Mouse (Mus musculus): Measurements from ENCODE around the gene Triap1. TPM values are rescaled to one million over a fixed set of nuclear protein-coding genes. Genes with fewer than 3 reads are reported as not detected.
A peak's percentile ranks its signal among the peaks of the same experiment; 100 is the strongest.

Triap1 gene
- total and polyA plus RNA-seq, 3 experiments = 59.2 to 63.2 TPM; not detected in 1

GRCm38 (mm10) chr5:115326875-115327609 lies 14.0 kb upstream of the Triap1 start, which contains the start of gene Srsf9:
Srsf9 (plus strand) TSS chr5:115327177.
- no peak for TF ChIP-seq BHLHE40 (IDR thresholded peaks at IDR 0.05; ENCODE audit: borderline replicate concordance, low read depth, low read length)
- TF ChIP-seq TAL1 (IDR thresholded peaks at IDR 0.05; ENCODE audit: low read length) = no peak
- TF ChIP-seq ZC3H11A (IDR thresholded peaks at IDR 0.05; ENCODE audit: low read depth, low read length) = no peak
- TF ChIP-seq ETS1 (IDR thresholded peaks at IDR 0.05; ENCODE audit: low read depth, low read length) = peak; percentile 41; the same call in 1 of the 2 replicates
- no peak for TF ChIP-seq SMC3 (IDR thresholded peaks at IDR 0.05; ENCODE audit: low read depth, low read length)
- no peak for TF ChIP-seq JUND (IDR thresholded peaks at IDR 0.05; ENCODE audit: low read depth, low read length)
- TF ChIP-seq ELF1 (IDR thresholded peaks at IDR 0.05; ENCODE audit: low read depth, low read length) = peak; percentile 81
- no peak for TF ChIP-seq MEF2A (IDR thresholded peaks at IDR 0.05; ENCODE audit: extremely low read depth, insufficient replicate concordance, low read depth, low read length, poor library complexity, severe bottlenecking)
- no peak for TF ChIP-seq POLR2AphosphoS5 (IDR thresholded peaks at IDR 0.05; ENCODE audit: borderline replicate concordance, low read depth, low read length)
- TF ChIP-seq CHD2 (IDR thresholded peaks at IDR 0.05; ENCODE audit: low read length) = no peak
- no peak for TF ChIP-seq RCOR1 (IDR thresholded peaks at IDR 0.05; ENCODE audit: low read depth, low read length)
- no peak for TF ChIP-seq MYC (IDR thresholded peaks at IDR 0.05; ENCODE audit: low read depth, low read length)
- peak; percentile 13; the same call in 1 of the 2 replicates for TF ChIP-seq USF1 (IDR thresholded peaks at IDR 0.05; ENCODE audit: low read depth, low read length)
- no peak for TF ChIP-seq ZNF384 (IDR thresholded peaks at IDR 0.05; ENCODE audit: low read depth, low read length)
- TF ChIP-seq ZMIZ1 (IDR thresholded peaks at IDR 0.05; ENCODE audit: low read depth, low read length) = peak; percentile 62
- TF ChIP-seq NELFE (IDR thresholded peaks at IDR 0.05; ENCODE audit: low read depth, low read length) = peak; percentile 57; the same call in 1 of the 2 replicates
- TF ChIP-seq UBTF (IDR thresholded peaks at IDR 0.05; ENCODE audit: borderline replicate concordance, insufficient read depth, low read depth, low read length) = no peak
- TF ChIP-seq NRF1 (IDR thresholded peaks at IDR 0.05; ENCODE audit: insufficient read depth, low read depth, low read length, poor library complexity, severe bottlenecking) = peak; percentile 94
- peak; percentile 62 for TF ChIP-seq SIN3A (IDR thresholded peaks at IDR 0.05; ENCODE audit: low read length)
- no peak for TF ChIP-seq EP300 (IDR thresholded peaks at IDR 0.05; ENCODE audit: low read depth in 1 of 2, low read length in 2 of 2)
- no peak for TF ChIP-seq CHD1 (IDR thresholded peaks at IDR 0.05; ENCODE audit: low read depth, low read length)
- TF ChIP-seq MAX (IDR thresholded peaks at IDR 0.05; ENCODE audit: low read length) = 0 out of 2 replicates have a peak, but pooled peaks have one; percentile 21
- no peak for TF ChIP-seq USF2 (IDR thresholded peaks at IDR 0.05; ENCODE audit: borderline replicate concordance in 1 of 2, insufficient read depth in 1 of 2, low read depth in 1 of 2, low read length in 2 of 2)
- TF ChIP-seq POLR2A (IDR thresholded peaks at IDR 0.05; ENCODE audit: control insufficient read depth in 1 of 2, insufficient read depth in 1 of 2, low read depth in 1 of 2, low read length in 2 of 2, poor library complexity in 1 of 2) = peak; percentile 83 to 85
- TF ChIP-seq MYB (IDR thresholded peaks at IDR 0.05; ENCODE audit: low read depth, low read length) = no peak
- TF ChIP-seq CTCF (IDR thresholded peaks at IDR 0.05 in 2 of 3, conservative IDR thresholded peaks at IDR 0.05 in 1 of 3; ENCODE audit: control insufficient read depth in 1 of 3, insufficient read depth in 1 of 3, low read depth in 2 of 3, low read length in 3 of 3, poor library complexity in 1 of 3, severe bottlenecking in 1 of 3) = no peak
- TF ChIP-seq TCF12 (IDR thresholded peaks at IDR 0.05; ENCODE audit: low read depth, low read length) = peak; percentile 22; the same call in 1 of the 2 replicates
- no peak for TF ChIP-seq TBP (IDR thresholded peaks at IDR 0.05; ENCODE audit: low read depth, low read length)
- no peak for TF ChIP-seq RAD21 (IDR thresholded peaks at IDR 0.05; ENCODE audit: low read depth, low read length)
- TF ChIP-seq E2F4 (IDR thresholded peaks at IDR 0.05; ENCODE audit: borderline replicate concordance, low read depth, low read length) = no peak
- TF ChIP-seq MXI1 (IDR thresholded peaks at IDR 0.05; ENCODE audit: low read depth, low read length) = no peak; the same call in none of the 2 replicates
- peak; percentile 95 for TF ChIP-seq MAZ (IDR thresholded peaks at IDR 0.05; ENCODE audit: low read depth, low read length)
- no peak for TF ChIP-seq POLR2AphosphoS2 (IDR thresholded peaks at IDR 0.05; ENCODE audit: low read length)
- TF ChIP-seq GATA1 (IDR thresholded peaks at IDR 0.05; ENCODE audit: low read depth, low read length) = no peak
- TF ChIP-seq HCFC1 (IDR thresholded peaks at IDR 0.05; ENCODE audit: low read depth, low read length) = peak; percentile 84
- peak within 1 kb of the TSS; percentile 94 to 95 for H3K4me3 ChIP-seq (ENCODE audit: control insufficient read depth in 1 of 2, insufficient read depth in 1 of 2, low read depth in 2 of 2, low read length in 2 of 2)
- no peaks in the 10 kb centered on the region for H3K9me3 ChIP-seq (replicated peaks; ENCODE audit: insufficient read depth, low read length)
- H3K27me3 ChIP-seq (ENCODE audit: control insufficient read depth in 1 of 2, insufficient read depth in 2 of 2, low read length in 2 of 2) = no peaks in the 10 kb centered on the region
- H3K9ac ChIP-seq (ENCODE audit: control insufficient read depth, low read depth, low read length, poor library complexity, severe bottlenecking) = peak within 1 kb of the TSS; percentile 92
- peaks cover 2 to 28% of the 10 kb centered on the region in 2 experiments; a peak in 3 of 4 replicates for H3K36me3 ChIP-seq (ENCODE audit: control insufficient read depth in 1 of 2, insufficient read depth in 2 of 2, low read length in 2 of 2)
- DNase-seq (ENCODE audit: low read depth, low spot score) = peak; percentile 96
- H3K27ac ChIP-seq (ENCODE audit: control insufficient read depth, low read depth, low read length) = peak within 1 kb of the TSS; percentile 80
- H3K4me1 ChIP-seq (ENCODE audit: control insufficient read depth in 1 of 2, insufficient read depth in 2 of 2, low read length in 2 of 2) = peaks cover 2 to 12% of the 10 kb centered on the region in 2 experiments; a peak in 1 of 4 replicates
- H3K79me2 ChIP-seq (ENCODE audit: control insufficient read depth, insufficient read depth, low read length, poor library complexity) = peaks cover 49% of the 10 kb centered on the region
